Mouse (Mus musculus) embryo, embryonic 11 days (tissue): ENCODE results near the gene Gpr174.
"Not testable (repeated sequence)": the region's sequence is repeated elsewhere in the genome, so short reads cannot be mapped to it uniquely, and the experiment has no call there.

Source experiments
- DNase-seq: peaks from one replicate; pipeline ENCODE4 v3.0.0-alpha.2; 2015

Gene Gpr174

DNA sequence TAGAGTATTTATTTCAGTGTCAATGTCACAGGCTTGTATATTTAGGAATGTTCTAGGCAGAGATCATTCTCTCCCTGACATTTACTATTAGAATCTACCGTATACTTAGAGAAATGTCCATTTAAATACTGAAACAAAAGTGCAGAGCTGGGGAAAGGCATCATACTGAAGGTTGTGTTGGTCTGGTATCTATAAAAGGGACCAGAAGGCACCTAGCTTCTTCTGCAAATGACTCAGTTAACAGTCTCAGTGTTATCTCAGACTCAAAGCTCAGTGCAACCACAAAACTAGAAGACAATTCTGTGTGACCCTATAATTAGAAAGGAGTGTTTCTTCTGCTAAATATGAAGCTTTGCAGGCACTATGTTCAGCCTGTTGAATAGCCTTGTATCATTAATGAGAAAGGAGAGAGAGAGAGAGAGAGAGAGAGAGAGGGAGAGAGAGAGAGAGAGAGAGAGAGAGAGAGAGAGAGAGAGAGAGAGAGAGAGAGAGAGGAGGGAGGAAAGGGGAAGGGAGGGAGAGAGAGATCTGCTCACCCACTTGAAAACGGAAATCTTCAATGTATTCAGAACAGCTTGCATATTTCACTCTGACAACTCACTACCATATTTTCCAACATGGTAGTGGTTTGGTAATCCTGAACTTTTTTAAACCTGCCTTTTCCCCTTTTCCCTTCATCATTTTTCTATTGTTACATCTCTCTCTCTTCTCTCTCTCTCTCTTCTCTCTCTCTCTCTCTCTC lies at the start of gene Gpr174:
Gene Gpr174, plus strand, starts transcription at position 393 of the 742 bp plus-strand sequence.
- no peak for DNase-seq

DNA sequence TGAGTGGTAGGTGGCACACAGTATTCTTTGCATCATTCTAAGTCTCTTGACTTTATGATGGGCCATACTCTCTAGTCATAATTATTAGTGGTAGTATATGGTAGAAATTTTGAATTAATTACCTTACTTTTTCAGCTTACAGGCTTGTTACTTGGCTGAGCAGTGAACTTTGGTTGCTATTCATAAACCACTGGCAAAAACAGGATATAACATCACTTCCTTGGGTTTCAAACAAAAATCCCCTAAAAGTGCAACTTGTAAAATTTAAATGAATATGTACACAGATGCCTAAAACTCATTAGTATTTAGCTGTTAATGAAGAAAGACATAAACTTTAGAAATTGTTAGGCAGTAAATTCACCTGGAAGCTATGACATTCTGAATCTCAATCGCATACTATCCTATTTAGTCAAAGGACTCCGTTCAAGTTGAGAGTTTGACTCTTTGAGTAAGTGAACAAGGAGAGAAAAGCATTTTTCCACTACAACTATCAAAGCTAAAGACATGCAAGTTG lies 38.0 kb upstream of the Gpr174 start:
- DNase-seq, result no peak

DNA sequence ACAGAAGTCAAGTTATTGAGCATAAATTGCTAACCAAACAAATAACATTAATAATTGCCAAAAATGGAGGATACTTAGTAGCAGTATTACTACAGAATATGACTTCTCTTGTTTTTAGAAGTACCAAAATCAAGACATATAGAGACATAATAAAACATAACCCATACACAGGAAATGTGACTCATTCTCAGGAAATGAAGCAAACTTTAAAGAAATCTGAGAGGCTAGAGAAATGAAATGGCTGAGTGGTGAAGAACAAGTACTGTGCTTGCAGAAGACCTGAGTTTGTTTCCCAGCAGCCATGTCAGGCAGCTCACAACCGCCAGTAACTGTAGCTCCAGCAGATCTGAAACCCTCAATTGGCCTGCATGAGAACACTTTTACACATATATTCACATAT lies 30.8 kb upstream of the Gpr174 start:
- DNase-seq, result no peak

DNA sequence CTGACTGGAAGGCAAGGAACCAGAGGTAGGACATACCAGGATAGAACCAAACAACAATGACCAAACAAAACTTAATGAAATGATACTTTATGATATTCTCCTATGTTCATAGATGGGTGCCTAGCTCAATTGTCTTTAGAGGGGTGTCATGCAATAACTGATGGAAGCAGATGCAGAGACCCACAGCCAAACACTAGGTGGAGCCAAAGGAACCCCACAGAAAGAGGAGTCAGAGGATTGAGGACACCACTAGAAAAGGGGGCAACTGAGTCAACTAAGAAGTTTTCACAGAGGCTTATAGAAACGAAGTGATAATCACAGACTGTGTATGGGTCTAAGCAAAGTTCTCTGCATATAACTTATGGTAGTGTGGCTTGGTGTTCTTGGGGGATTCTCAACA lies 24.5 kb upstream of the Gpr174 start:
- DNase-seq, result no peak

DNA sequence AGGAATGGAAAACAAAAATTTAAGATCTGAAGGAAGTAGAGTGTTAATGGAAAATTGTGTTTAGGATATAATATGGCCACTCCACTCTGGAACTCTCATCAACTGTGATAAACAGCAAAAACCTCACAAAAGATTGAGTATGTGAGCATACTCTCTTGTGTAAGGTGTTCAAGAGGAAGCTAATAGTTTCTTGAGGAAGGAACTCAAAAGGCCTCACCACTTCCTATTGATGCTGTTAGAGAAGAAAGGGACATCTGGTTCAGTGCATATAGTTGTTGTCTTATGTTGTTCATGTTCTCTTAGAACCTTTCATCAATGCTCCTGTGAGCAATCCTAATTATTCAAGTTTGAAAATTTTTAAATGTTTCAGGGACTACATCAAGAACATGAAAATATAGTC lies 21.0 kb upstream of the Gpr174 start:
- no peak for DNase-seq

DNA sequence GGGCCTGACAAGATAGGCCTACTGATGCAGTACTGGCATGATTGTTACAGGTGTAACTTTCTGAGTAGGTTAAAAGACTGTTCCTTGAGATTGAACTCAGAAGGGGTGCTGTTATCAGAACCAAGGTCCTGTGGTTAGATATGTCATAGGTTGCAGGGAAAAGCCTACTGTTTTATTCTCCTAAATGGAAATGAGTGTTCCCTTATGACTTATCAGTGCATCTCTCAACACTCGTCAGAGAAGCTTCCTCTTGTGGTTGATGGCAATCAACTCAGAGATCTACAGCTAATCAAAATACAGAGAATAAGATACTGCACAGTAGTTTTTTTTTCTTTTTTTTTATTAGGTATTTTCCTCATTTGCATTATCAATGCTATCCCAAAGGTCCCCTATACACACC lies 19.2 kb upstream of the Gpr174 start:
- no peak for DNase-seq

DNA sequence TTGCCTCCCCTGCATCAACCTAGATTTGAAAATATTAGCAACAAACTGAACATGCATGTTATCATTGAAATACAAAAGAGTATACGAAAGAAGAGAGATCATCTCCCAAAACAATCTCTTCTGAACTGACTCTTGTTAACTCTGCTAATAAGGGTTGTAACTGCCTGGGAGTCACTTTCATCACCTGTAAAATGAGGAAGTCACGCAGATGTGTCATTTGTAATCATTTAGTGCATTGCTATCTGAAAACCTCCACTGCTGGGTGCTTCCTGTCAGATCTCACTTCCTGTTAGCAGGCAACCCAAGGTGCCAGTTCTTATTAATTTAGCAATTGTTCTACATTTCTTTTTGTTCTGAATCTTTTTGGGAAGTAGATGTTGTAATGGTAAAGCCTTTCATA lies 5.3 kb upstream of the Gpr174 start:
- no peak for DNase-seq

DNA sequence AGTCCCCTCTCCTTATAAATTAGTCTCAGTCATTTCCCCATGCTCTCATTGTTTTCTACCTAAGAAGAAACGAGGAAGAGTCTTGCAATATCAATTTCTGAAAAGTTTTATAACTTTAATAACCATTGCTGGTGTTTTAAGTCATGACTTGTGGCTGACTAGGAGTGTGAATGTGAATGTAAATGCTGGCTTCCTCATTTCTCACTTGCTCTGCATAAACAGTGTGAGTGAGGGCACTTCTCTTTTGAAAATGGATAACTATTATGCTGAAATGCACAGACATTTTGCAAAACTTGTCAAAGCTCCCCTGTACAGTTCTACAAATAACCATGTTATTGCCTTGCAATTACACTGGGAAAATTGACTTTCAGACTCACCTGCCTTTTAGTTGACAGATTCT lies 8.9 kb downstream of the Gpr174 start:
- DNase-seq, result no peak

DNA sequence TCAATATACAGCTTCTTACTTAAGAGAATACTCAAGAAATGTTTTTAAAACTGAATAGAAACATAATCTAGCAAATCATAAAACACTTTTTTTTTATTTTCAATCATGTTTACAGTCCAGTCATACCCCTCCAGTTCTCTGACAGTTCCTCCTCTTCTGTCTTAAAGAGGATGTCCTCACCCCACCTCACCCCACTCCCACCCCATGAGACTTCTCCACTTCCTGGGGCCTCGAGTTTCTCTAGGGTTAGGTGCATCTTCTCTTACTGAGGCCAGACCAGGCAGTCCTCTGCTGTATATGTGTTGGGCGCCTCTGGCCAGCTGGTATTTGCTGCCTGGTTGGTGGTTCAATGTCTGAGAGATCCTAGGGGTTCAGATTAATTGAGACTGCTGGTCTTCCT lies 21.9 kb downstream of the Gpr174 start:
- DNase-seq, result no peak

DNA sequence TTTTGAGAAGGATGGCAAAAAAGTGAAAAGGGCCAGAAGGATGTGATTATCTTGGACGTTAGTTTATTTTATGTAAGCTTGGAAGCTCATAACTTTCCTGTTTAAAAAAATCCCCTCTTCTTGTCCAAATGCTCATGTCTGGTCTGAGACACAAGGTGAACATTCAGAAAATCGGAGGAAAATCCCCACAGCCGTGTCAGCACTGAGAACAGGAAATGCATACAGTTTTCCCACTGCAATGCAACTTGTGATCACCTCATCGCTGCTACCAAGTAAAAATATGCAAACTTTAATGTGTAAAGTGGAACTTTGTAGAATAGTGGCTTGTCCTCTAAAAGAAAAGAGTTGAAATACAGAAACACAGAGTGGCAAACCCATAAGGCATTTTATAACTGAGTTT lies 28.5 kb downstream of the Gpr174 start:
- DNase-seq, result no peak

DNA sequence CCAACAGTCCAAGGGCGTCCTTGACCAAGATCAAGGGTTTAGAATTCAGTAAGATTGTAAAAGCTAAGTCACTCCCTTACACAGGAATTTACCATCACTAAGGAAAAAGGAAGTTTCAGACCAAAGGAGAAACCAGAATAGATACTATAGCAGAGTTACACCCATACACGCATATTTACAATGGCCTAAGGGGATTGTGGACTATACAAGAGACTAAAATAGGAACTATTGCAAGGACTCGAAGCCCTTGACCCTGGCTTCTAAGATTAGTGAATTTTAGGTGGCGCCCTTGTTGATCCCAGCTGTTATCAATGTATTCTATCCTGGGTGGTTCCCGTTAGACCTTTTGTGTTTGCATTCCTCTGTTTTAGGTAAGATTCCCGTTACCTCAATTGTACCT lies 42.2 kb downstream of the Gpr174 start:
- DNase-seq, result not testable (repeated sequence)

DNA sequence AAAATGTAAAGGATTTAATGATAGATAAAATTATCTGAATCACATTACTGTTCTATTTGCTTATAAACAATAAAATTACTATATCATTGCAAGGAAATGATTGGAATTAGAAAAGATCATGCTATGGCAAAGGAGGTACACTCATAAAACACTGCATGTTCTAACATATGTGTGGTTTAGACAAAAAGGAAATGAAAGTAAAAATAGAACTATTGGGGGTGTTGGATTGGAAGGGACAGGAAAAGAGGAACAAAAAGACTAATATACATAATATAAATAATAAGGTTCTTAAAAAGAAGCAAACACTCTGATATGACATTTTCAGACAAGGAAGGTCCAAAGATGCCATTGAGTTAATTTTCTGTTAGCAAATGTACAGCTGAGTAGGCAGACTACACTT lies 43.1 kb downstream of the Gpr174 start:
- DNase-seq, result no peak

DNA sequence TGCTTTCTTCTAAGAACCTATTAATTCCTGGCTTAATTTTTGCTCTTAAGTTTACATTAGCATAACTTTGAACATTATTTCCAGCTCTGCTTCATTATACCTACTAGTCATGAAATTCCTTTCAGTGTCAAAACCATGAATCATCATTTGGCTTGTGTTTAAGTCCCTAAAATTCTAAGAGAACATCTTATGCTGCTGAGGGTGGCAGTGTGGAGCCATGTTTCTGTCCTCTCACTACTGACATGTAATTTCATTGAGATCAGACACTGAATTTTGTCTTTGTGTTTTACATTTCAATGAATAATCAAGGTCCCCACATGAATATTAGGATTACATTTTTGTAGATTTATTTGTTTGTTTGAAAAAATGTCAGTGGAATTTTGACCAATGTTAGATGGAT lies 50.8 kb downstream of the Gpr174 start:
- DNase-seq, result no peak

DNA sequence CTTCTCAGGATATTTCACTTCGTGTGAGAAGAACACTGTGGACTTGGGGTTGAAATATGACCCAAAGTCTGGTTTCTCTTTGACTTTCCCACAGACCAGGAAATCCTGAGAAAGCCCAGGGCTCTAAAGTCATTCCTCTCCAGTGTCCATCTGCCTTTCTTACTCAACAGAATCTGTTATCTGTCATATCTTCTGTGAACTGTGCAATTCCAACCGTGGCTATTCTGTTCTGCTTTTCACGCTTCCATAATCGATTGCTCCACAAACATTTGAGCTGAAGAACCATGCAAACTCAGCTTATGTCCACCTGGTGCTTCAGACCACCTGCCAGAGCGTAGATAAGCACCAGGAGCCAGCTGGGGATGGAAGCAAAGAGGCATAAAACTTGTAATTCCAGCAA lies 56.9 kb downstream of the Gpr174 start:
- DNase-seq, result peak; percentile 6

DNA sequence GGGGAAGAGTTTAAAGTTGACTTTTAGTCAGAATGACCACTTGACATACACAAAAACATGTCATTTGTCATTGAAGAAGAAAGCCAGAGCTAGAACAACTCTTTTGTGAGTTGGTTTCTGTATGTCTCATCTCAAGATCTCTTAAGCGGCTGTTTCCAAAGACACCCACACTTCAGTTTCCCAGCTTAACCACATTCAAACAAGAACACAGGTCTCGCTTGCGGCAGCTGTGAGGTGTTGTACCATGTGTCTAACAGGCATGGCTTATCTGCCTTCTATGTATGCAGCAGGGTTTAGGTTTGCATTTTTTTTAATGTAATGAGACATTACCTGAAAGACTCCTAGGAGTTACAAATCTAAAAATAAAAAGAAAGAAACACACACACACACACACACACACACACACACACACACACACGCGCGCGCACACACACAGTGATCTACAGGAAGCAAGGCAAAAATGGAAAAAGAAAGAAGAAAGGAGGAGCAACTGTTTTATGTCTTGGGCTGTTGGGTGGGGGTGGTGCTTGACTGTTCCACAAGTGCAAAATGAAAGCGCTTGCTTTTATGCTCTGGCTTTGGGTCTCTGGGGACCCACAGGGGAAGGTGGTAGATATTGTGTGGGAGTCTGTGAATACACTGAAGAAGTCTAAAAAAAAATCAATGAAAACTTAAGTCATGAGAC lies 70.2 kb downstream of the Gpr174 start:
- DNase-seq, result no peak

DNA sequence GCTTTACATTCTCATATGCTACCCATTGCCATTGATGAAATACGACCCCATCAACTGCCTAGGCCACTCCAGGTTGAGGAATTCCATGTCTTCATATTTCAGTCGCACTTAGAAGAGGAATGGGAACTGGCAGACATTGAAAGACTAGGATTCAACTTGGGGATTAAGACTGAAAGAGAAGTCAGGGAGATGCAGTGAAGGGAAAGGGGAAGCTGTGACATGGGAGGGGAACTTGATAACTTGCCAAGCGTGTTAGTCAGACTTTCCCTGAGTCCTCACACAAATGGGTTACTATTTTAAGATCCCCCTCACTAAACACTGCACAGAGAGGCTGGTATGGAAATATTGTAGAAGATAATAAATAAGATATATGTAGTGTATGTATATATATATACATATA lies 74.2 kb downstream of the Gpr174 start:
- peak; percentile 6 for DNase-seq

DNA sequence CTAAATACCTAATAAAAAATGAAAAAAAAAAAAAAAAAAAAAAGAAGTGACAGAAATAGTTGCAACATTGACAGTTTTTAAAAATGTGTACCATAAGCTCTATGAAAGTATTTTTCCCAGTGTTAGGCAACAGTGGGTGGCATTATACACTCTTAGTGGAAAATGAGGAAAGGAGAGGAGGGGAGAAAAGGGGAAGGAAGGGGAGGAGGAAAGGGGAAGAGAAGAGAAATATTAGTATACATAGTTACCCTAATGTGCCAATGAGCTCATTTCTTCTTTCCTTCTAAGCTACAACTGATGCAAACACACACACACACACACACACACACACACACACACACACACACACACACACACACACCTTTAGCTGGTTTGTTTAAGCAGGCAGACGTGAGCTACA lies 80.9 kb downstream of the Gpr174 start:
- no peak for DNase-seq

DNA sequence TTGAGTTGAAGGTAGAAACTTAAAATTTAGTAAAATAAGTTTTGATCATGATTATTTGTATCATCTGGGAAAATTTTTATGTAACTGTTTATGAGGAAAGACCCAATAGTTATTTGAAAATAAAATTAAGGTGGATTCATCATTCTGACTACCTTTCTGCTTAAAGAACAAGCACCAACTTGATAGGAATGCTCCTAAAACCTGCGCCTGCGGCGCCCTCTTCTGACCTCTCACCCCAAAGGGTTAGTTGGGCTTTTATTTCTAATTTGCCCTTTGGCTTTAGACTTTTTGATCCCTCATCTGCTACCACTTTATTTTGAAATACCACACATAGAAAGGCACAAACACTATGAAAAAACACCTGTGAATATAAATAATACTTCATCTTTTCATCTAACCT lies 86.3 kb downstream of the Gpr174 start:
- DNase-seq, result peak; percentile 5
